Mouse (Mus musculus) thymus, adult 2 months (tissue): ENCODE measurements around the gene Phactr2.

Experiments
- CTCF ChIP-seq: fragments of 200-500 bp; IDR thresholded peaks from 2 replicates; pipeline ENCODE4 v1.5.1; 2012; ENCODE audit warnings: mild to moderate bottlenecking, control low read depth, low read length, moderate library complexity, borderline replicate concordance; ENCODE audit not compliant: control insufficient read depth, poor library complexity, insufficient read depth; ENCODE audit errors: extremely low read depth
- POLR2A ChIP-seq: fragments of 200-500 bp; IDR thresholded peaks from 2 replicates; pipeline ENCODE4 v1.6.1; 2012; ENCODE audit warnings: mild to moderate bottlenecking, low read length, control low read depth, moderate library complexity; ENCODE audit not compliant: control insufficient read depth, poor library complexity, insufficient read depth; ENCODE audit errors: extremely low read depth

DNA sequence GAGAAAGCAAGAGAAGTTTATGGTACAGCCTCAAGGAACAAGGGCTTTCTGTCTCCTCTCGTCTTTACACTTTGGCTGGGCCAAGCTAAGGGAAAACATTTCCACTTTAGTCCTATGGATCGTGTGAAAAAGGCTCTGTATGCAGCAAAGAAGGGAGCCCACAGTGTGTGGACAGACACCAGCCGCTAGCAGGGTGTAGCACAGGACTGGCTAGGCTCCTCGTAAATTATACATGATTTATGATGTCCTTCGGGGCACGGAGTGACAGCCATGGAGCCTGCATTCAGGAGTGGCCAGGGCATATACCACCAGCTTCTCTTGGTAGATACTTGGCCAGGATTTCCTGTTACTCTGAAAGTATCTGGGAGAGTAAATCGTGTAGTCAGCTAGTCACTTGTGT is 203.1 kb downstream of the Phactr2 start:
- TF ChIP-seq POLR2A (no peak), CTCF (no peak)
